Mouse (Mus musculus) cerebellum, adult 2 months (tissue): Measurements from ENCODE around the gene Bloc1s4.

Source experiments
- CTCF ChIP-seq: fragments of 200-500 bp; IDR thresholded peaks from 2 replicates; pipeline ENCODE4 v1.5.1; 2011; ENCODE audit warnings: low read depth, mild to moderate bottlenecking, control low read depth, low read length, moderate library complexity, borderline replicate concordance; ENCODE audit not compliant: insufficient read depth
- POLR2A ChIP-seq: fragments of 200-500 bp; IDR thresholded peaks from 2 replicates; pipeline ENCODE4 v1.6.1; 2011; ENCODE audit warnings: low read length, control low read depth, borderline replicate concordance; ENCODE audit not compliant: insufficient read depth

DNA sequence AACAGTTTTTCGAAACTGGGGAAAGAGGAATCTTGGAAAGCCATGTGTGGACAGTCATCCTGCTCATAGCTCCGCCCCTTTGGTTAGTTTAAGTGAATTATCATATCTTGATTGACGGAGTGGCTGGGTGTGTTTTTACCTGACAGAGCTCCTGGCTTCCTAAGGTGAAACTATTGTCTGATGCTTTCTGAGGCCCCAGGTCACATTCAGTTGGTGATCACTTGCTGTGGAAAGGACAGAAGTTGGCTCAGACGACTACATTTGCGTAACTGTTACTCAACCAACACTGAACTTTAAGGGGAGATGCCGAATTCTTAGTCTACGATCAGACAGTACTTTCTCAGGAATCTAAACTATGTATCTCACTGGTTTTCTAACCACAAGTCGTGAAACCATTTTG, 48.8 kb upstream of the Bloc1s4 start:
- TF ChIP-seq CTCF (no peak), POLR2A (no peak)
